Mouse (Mus musculus): ENCODE results near the gene Git1. TPM values are rescaled to one million over a fixed set of nuclear protein-coding genes. Genes with fewer than 3 reads are reported as not detected.
"Not testable (repeated sequence)": the region's sequence is repeated elsewhere in the genome, so short reads cannot be mapped to it uniquely, and the experiment has no call there.

Git1 gene
- total RNA-seq, 4 experiments from 2014 or later, result 266 to 292 (median 282) TPM

DNA sequence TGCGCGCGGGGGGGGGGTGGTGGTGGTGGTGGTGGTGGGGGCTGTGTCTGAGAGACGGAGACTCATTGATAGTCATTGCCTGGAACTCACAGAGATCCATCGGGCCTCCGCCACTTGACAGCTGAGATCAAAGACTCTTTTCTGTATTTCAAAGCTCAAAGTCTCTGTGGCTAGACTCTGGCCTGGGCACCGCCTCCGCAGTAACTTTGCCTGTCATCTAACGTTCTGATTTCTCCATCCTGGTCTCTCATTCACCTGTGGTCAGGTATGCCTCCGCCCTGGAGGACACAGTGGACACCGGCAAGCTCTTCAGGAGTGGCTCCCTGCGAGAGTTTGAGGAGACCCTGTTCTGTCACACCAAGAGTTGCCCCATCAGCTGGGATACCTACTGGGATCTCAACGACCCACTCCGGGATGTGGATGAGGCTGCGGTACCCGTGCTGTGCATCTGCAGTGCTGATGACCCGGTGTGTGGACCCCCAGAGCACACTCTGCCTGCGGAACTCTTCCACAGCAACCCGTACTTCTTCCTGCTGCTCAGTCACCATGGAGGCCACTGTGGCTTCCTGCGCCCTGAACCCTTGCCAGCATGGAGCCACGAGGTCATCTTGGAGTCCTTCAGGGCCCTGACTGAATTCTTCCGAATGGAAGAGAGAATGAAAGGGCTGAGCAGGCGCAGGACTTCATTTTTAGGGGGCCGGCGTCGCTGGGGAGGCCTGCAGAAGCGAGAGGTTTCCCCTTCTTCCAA, 24.9 kb downstream of the Git1 start:
- DNase-seq (ENCODE audit: low spot score in 2 of 2), result no peak

DNA sequence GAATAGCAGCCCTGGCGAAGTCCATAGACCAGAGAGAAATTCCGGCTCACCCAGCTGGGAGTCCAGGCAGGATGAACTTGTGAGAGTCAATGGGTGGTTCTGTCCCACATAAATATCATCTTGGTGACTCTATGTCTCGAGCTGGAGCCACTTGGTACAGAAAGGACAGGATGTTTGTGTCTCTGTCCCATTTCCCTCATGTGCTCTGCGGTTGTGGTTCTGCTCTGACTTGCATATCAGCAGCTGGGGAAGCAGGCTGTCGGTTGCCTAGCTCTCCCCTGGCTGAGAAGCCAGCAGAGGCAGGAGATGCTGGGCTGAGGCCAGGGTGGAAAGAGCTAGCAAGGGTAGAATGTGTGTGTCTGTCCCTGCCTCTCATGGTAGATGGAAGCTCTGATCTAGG, 25.7 kb downstream of the Git1 start, which contains the start of gene Gm10392:
Gene Gm10392, minus strand, starts transcription at position 156 of the 400 bp plus-strand sequence.
- no peak for DNase-seq (ENCODE audit: low spot score in 2 of 2)

DNA sequence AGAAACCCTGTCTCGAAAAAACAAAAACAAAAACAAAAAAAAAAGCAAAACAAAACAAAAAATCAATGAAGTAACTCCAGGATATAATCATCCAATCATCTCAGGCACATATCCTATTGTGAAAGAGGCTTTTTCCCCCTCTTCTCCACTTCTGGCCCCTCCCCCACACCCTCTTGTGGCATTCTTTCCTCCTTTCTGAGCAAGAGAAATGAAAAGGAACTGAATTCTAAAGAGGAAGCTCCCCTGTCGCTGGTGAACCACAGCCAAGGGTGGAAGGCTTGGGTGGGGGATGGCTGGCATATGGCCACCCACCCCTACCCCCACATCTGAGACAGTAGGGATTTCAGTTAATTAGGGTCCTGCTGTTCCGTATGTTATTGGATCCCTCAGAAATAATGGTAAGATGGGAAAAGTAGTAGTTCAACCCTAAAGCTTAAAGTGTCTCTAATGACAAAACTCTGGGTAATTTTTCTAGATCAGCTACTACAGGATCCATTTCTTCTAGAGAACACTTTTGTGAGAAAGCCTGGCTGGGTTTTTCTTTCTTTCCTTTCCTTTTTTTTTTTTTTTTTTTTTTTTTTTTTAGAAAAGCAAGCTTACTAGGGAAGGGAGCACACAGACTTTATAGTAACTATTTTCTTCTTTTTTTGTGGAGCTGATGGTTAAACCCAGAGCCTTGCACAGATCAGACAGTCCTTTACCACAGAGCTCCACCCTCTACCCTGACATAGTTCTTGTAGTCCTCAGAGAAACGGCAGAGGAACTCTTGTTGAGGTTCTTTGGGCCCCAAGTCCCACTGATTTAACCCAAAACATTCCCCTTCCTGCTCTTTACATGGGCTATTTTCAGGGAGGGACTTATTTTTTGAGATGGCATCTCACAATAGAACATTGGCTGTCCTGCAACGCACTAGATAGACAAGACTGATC, 27.5 kb downstream of the Git1 start:
- DNase-seq (ENCODE audit: low spot score in 2 of 2), result no peak

DNA sequence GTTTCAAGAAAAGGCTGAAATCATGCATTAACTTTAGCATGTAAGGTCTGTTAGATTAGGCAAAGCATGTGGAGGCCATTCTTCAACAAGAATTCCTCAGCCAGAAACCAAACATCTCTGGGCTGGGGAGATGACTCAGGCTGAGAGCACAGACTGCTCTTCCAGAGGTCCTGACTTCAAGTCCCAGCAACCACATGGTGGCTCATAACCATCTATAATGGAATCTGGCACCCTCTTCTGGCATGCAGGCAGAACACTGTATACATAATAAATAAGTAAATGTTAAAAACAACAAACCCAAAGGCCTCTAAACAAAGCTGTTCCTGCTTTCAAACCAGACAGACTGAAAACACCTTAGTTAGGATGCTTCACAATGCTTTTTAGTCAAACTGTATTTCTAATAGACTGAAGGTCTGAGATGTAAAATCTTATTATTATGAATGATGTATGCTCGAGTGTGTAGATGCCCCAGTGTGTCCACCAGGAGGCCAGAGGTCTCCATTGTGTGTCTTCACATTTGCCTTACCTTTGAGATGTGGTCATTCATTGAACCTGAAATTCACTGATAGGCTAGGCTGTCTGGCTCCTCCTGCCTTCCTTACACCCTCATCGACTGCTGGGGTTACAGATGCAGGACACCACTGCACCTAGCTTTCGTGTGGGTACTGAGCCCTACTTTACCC, 32.6 kb downstream of the Git1 start:
- no peak for DNase-seq (ENCODE audit: low spot score in 2 of 2)

DNA sequence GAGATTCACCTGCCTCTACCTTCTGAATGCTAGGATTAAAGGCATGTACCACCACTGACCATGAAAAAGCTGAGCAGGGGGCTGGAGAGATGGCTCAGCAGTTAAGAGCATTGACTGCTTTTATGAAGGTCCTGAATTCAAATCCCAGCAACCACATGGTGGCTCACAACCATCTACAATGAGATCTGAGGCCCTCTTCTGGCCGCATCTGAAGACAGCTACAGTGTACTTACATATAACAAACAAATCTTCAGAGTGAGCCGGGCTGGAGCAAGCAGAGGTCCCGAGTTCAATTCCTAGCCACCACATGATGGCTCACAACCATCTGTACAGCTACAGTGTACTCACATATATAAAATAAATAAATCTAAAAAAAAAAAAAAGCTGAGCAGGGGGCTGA, 35.1 kb downstream of the Git1 start:
- not testable (repeated sequence) for DNase-seq (ENCODE audit: low spot score in 2 of 2)

DNA sequence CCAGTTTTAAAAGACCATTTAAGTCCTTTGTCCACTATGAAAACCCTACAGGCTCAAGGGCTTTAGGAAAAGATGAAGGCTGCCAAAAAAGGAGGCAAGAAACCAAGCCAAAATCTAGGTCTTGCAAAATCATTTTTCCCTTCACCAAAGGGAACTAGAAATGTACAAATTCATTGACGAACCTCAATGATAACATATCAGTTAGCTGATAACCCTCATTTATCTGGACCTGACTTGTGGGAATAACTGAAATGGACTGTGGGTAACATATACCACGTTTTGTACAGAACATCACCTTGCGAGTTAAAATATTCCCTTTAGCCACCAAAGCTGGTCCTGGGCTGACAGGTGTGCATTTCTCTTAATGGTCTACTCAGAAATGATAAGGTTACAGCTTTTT, 36.3 kb downstream of the Git1 start:
- DNase-seq (ENCODE audit: low spot score in 2 of 2), result no peak

DNA sequence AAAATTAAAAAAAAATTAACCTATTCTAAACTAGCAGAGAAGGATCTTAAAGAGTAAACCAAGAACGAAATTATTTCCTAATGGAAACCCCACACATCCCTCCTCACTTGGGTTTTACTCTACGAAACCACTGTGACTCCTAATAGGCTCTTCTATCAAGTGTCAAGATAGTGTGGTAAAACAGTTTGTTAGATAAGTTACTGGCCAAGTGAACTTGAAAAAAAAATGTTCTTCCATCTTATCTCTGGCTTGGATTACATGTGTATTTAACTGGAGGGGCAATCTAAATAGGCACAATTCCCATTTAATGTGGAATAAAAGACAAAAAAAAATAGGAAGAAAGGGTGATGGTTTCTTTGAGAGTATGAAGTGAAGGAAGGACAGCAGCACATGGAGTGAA, 37.5 kb downstream of the Git1 start:
- no peak for DNase-seq (ENCODE audit: low spot score in 2 of 2)

DNA sequence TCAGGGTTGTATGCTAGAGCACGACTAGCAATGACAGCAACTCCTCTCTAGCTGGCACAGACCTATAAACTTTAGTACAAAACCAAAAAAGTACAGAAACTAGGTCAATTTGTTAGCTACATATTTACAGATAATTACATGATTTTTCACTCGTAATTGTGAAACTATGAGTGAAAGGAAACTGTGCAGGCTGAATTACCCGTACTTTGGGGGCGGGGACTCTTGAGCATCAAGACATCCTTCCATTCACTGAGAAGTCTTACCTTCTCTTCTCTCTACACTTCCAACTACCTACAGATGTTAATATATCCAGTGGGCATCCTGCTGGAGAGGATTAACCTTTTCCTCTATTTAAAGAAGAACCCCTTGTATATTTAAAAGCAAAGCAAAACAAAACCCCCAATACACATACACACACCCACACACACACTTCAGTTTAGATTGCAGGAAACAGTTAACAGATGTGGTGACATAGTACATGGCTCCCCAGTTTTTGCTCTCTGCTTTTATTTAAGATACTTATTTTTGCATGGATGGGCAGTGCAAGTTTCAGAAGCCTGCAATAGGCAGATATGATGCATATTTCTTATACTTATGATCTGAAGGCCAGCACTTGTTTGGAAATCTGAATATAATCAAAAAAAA, 39.0 kb downstream of the Git1 start:
- DNase-seq (ENCODE audit: low spot score in 2 of 2), result no peak

DNA sequence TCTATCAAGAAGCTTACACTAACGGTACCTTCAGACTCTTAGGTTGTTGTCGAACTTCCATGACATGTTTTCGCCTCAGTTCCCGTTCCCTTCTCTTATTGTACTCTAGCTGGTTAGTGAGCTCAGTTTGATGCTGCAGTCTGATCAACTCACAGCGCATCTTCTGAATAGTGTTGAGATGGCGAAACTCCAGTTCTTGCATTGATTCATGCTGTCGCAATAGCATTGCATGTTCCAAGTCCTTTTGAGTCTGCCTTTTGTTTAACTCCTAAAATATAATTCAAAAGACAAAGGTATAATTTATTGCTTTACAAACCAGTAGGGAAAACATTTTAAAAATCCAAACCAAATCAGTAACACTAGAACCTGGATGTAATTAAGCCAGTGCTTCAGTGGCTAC, 51.9 kb downstream of the Git1 start:
- no peak for DNase-seq (ENCODE audit: low spot score in 2 of 2)

Other genes with a start within 250 kb of the Git1 start
- 10 to 100 TPM; 24.5 to 34.0 (median 28.6) TPM for gene Coro6, start 31.2 kb upstream of the Git1 start, total RNA-seq (2022)
- 10 to 100 TPM; 71.2 to 78.4 (median 73.7) TPM for gene Ankrd13b, start 3.9 kb upstream of the Git1 start, total RNA-seq (2022)
- gene Abhd15, start 21.6 kb downstream of the Git1 start, total RNA-seq (2022), result 1 to 10 TPM; 1.0 to 2.4 (median 1.6) TPM
- gene Trp53i13, start 22.4 kb downstream of the Git1 start, total RNA-seq (2022), result 1 to 10 TPM; 4.9 to 9.1 (median 8.8) TPM
- gene Gm10392, start 25.6 kb downstream of the Git1 start, total RNA-seq (2022), result under 1 TPM in 1 of 4 experiments, not detected in 3; 0.20 TPM
- gene Taok1, start 114.3 kb downstream of the Git1 start, total RNA-seq (2022), result 100 to 1,000 TPM in 2 of 4 experiments, 10 to 100 TPM in 2; 99.9 to 115 (median 107) TPM
- gene Nufip2, start 192.6 kb downstream of the Git1 start, total RNA-seq (2022), result 10 to 100 TPM; 72.4 to 86.8 (median 77.3) TPM
- gene Cryba1, start 231.7 kb downstream of the Git1 start, total RNA-seq (2022), result not detected